Mouse (Mus musculus): ENCODE measurements around the gene Nodal.

DNA sequence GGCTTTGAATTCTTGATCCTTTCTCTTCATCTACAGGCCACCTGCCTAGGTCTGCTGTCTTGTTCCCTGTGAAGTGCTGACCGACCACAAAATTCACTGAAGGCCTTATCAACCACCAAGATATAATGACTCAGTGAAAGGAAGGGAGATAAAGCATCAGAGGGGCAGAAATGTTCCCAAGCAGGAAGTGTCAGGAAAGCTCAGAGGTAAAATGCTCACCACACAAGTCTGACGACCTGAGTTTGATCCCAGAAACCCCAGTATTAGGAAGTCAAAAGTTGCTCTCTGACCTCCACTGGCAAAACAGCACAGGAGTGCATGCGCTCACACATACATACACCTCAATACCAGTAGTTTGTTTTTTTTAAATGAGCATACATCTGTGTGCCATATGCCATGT is 31.1 kb downstream of the Nodal start:
- no peak for TF ChIP-seq POLR2A (IDR thresholded peaks at IDR 0.05; ENCODE audit: borderline replicate concordance, extremely low read depth, insufficient read depth, insufficient read length, poor library complexity, severe bottlenecking)
- TF ChIP-seq CTCF (IDR thresholded peaks at IDR 0.05; ENCODE audit: borderline replicate concordance, extremely low read depth, insufficient read depth, insufficient read length) = no peak

All from brain, embryonic 14.5 days (tissue).